10 mouse cellular contexts compared by ENCODE assay signal in the genomic region with DNA sequence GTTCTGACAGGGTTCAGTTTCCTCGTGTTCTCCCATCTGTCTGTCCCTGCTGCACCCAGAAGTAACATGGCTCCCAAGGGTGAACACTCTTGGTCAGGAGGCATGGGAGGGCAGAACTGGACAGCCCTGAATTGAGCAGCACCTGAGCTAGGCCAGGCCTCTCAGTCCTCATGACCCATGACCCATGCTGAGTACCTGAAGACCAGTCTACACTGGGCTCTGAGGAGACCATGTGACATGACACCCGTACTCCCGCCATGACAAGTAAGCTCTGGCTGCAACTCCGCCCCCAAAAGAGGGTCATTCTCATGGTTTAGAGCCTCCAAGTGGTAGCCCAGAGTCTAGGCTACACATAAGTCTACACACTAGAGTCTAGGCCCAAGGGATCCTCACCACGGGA.
DNase-seq lines count a peak whose midpoint lies in the region; ATAC-seq and TF ChIP-seq lines count a peak whose summit lies in the region.
"Had no signal": no experiment of that assay in that cellular context is flagged by ENCODE, and none has a peak within 500 bp of the region (broad histone marks: within the 10 kb centered on the region; RNA-seq: fewer than 3 reads in every experiment).

No protein-coding gene starts in this region.

- H3K36me3 ChIP-seq in kidney, embryonic 15.5 days: no peaks in the 10 kb centered on the region
- H3K36me3 ChIP-seq in forebrain, embryonic 15.5 days: no peaks in the 10 kb centered on the region
- H3K36me3 ChIP-seq in liver, embryonic 15.5 days (replicated peaks): no peaks in the 10 kb centered on the region
- H3K36me3 ChIP-seq: lung, embryonic 15.5 days; neural tube, embryonic 12.5 days had no signal

- DNase-seq in kidney, postnatal 14 days: no peak
- peak; percentile 43 for DNase-seq in ES-CJ7 (ENCODE audit: low read depth, low spot score)
- no peak for DNase-seq in left cerebral cortex, adult 2 months (ENCODE audit: extremely low spot score in 1 of 2, low spot score in 2 of 2)
- no peak for DNase-seq in heart, postnatal 14 days
- no peak for DNase-seq in thymus, postnatal 0 days (ENCODE audit: low spot score)

- no peak; the same call in 1 of the 2 replicates for ATAC-seq in kidney, embryonic 15.5 days (replicated peaks; ENCODE audit: low FRiP score)
- peak; percentile 18; the same call in 1 of the 2 replicates for ATAC-seq in forebrain, embryonic 15.5 days (replicated peaks)
- ATAC-seq in liver, embryonic 15.5 days (ENCODE audit: insufficient read depth): no peak

- H3K27me3 ChIP-seq in kidney, embryonic 15.5 days: no peaks in the 10 kb centered on the region
- 0 out of 2 replicates have a peak, but pooled peaks cover 4% of the 10 kb centered on the region for H3K27me3 ChIP-seq in forebrain, embryonic 15.5 days
- H3K27me3 ChIP-seq in liver, embryonic 15.5 days: no peaks in the 10 kb centered on the region
- H3K27me3 ChIP-seq: neural tube, embryonic 12.5 days had no signal

- no peak overlapping the region for H3K4me3 ChIP-seq in kidney, embryonic 15.5 days (replicated peaks)
- H3K4me3 ChIP-seq in forebrain, embryonic 15.5 days: no peak overlapping the region
- H3K4me3 ChIP-seq in liver, embryonic 15.5 days (replicated peaks): no peak overlapping the region
- H3K4me3 ChIP-seq in left cerebral cortex, adult 2 months: no peak overlapping the region

- peaks cover 13% of the 10 kb centered on the region for H3K4me1 ChIP-seq in kidney, embryonic 15.5 days
- H3K4me1 ChIP-seq in forebrain, embryonic 15.5 days: peaks cover 4% of the 10 kb centered on the region; the same call in 1 of the 2 replicates
- H3K4me1 ChIP-seq in liver, embryonic 15.5 days (replicated peaks): peaks cover 13% of the 10 kb centered on the region

- H3K4me2 ChIP-seq in kidney, embryonic 15.5 days: 0 out of 2 replicates have a peak overlapping the region, but pooled peaks have one; percentile 87
- no peak overlapping the region for H3K4me2 ChIP-seq in forebrain, embryonic 15.5 days (replicated peaks)
- H3K4me2 ChIP-seq in liver, embryonic 15.5 days: peak overlapping the region; percentile 80

- WGBS in kidney, embryonic 15.5 days: 63% methylated on average over 5 of the region's 5 CpGs
- WGBS in forebrain, embryonic 15.5 days: 71% methylated on average over 5 of the region's 5 CpGs
- 51% methylated on average over 5 of the region's 5 CpGs for WGBS in liver, embryonic 15.5 days (ENCODE audit: insufficient replicate concordance)

- intact Hi-C loops in left cerebral cortex, adult 2 months (cut with DNase I): loop anchor here (2.0 to 10.0 kb wide), 4 partner anchors 395 to 887 kb away; no protein-coding TSS in a partner anchor
- intact Hi-C loops in heart, postnatal 14 days (cut with DNase I): loop anchor here (2.0 to 10.0 kb wide), 3 partner anchors 667 to 895 kb away; no protein-coding TSS in a partner anchor

- no peaks in the 10 kb centered on the region for H3K9me3 ChIP-seq in kidney, embryonic 15.5 days (replicated peaks)
- no peaks in the 10 kb centered on the region for H3K9me3 ChIP-seq in forebrain, embryonic 15.5 days
- no peaks in the 10 kb centered on the region for H3K9me3 ChIP-seq in liver, embryonic 15.5 days (replicated peaks)
- H3K9me3 ChIP-seq: lung, embryonic 15.5 days; neural tube, embryonic 12.5 days had no signal

- H3K9ac ChIP-seq in kidney, embryonic 15.5 days: no peak overlapping the region
- no peak overlapping the region for H3K9ac ChIP-seq in forebrain, embryonic 15.5 days (replicated peaks)
- H3K9ac ChIP-seq in liver, embryonic 15.5 days: no peak overlapping the region

- no peak overlapping the region for H3K27ac ChIP-seq in kidney, embryonic 15.5 days
- no peak overlapping the region for H3K27ac ChIP-seq in forebrain, embryonic 15.5 days (replicated peaks)
- no peak overlapping the region for H3K27ac ChIP-seq in liver, embryonic 15.5 days (replicated peaks)
- H3K27ac ChIP-seq in left cerebral cortex, adult 2 months: no peak overlapping the region
- H3K27ac ChIP-seq: lung, embryonic 15.5 days; neural tube, embryonic 12.5 days had no signal

- TF ChIP-seq CTCF in left cerebral cortex, adult 2 months (IDR thresholded peaks at IDR 0.05): no peak
